In genomic region chr4:117133366-117133796, GRCm38 (mm10) we compare ENCODE assay signal across 8 mouse cellular contexts. TPM values are rescaled to one million over a fixed set of nuclear protein-coding genes. Genes with fewer than 3 reads are reported as not detected.
A peak's percentile ranks its signal among the peaks of the same experiment; 100 is the strongest.
DNase-seq lines count a peak whose midpoint lies in the region; ATAC-seq lines count a peak whose summit lies in the region.

No protein-coding gene starts in this region.

- peak; percentile 38 for ATAC-seq in kidney, embryonic 15.5 days (replicated peaks; ENCODE audit: low FRiP score)
- ATAC-seq in heart, embryonic 16.5 days (replicated peaks; ENCODE audit: extremely low read depth, insufficient read depth, low FRiP score): peak; percentile 25
- peak; percentile 14 for ATAC-seq in megakaryocyte, adult 5-6 weeks (ENCODE audit: poor library complexity, severe bottlenecking)

- WGBS in kidney, embryonic 15.5 days: under 1% methylated on average over 42 of the region's 42 CpGs
- under 1% methylated on average over 42 of the region's 42 CpGs for WGBS in heart, embryonic 16.5 days

- H3K36me3 ChIP-seq in kidney, embryonic 15.5 days: peaks cover 11% of the 10 kb centered on the region; the same call in 1 of the 2 replicates
- H3K36me3 ChIP-seq in heart, embryonic 16.5 days (ENCODE audit: control insufficient read depth, insufficient read depth): peaks cover under 1% of the 10 kb centered on the region; the same call in 1 of the 2 replicates

- H3K27ac ChIP-seq in kidney, embryonic 15.5 days: no peak overlapping the region
- H3K27ac ChIP-seq in heart, embryonic 16.5 days (ENCODE audit: low read length): no peak overlapping the region

- H3K9me3 ChIP-seq in kidney, embryonic 15.5 days (replicated peaks): no peaks in the 10 kb centered on the region
- H3K9me3 ChIP-seq in heart, embryonic 16.5 days (replicated peaks; ENCODE audit: control insufficient read depth, low read length): no peaks in the 10 kb centered on the region

- H3K27me3 ChIP-seq in kidney, embryonic 15.5 days: peaks cover 22% of the 10 kb centered on the region
- H3K27me3 ChIP-seq in heart, embryonic 16.5 days (ENCODE audit: control insufficient read depth, insufficient read depth, low read length): peaks cover 15% of the 10 kb centered on the region

- peak overlapping the region; percentile 79 for H3K4me3 ChIP-seq in kidney, embryonic 15.5 days (replicated peaks)
- peak overlapping the region; percentile 81 for H3K4me3 ChIP-seq in heart, embryonic 16.5 days (ENCODE audit: low read length)

- peaks cover 21% of the 10 kb centered on the region for H3K4me1 ChIP-seq in kidney, embryonic 15.5 days
- H3K4me1 ChIP-seq in heart, embryonic 16.5 days (ENCODE audit: control insufficient read depth, insufficient read depth, low read length): peaks cover 4% of the 10 kb centered on the region

- no peak for DNase-seq in kidney, postnatal 14 days
- DNase-seq in NIH3T3 (ENCODE audit: low read depth): peak; percentile 42
- no peak for DNase-seq in adrenal gland, postnatal 10 days
- DNase-seq in left cerebral cortex, adult 9 months (ENCODE audit: low spot score in 2 of 2): no peak
- no peak for DNase-seq in right cerebral cortex, postnatal 14 days

- peak overlapping the region; percentile 99 for H3K4me2 ChIP-seq in kidney, embryonic 15.5 days
- peak overlapping the region; percentile 94 for H3K4me2 ChIP-seq in heart, embryonic 16.5 days (ENCODE audit: low read depth, low read length)

- H3K9ac ChIP-seq in kidney, embryonic 15.5 days: peak overlapping the region; percentile 88
- peak overlapping the region; percentile 83 for H3K9ac ChIP-seq in heart, embryonic 16.5 days (ENCODE audit: low read length)

RNA-seq across cellular contexts. Expression of gene Plk3, which starts 0.4 kb away (rescaled TPM):
- 2.9 and 3.5 TPM in 2 replicates for polyA plus RNA-seq in kidney, embryonic 15.5 days (2015; fragmentation: Nextera tagmentation; extraction: Ambion mirVana)
- polyA plus RNA-seq in heart, embryonic 16.5 days (2015; fragmentation: Nextera tagmentation; extraction: Ambion mirVana): 1.9 and 2.2 TPM in 2 replicates
- 4.9 and 6.2 TPM in 2 replicates for total RNA-seq in megakaryocyte, adult 5-6 weeks (2015)
- 3.0 and 4.2 TPM in 2 replicates for total RNA-seq in megakaryocyte, adult 5-6 weeks (2017)
- total RNA-seq in adrenal gland, postnatal 10 days (2021): 10 to 100 TPM in 1 of 2 experiments, 1 to 10 TPM in 1; 4.2 to 13.5 TPM

RNA-seq across cellular contexts. Expression of gene Tctex1d4, which starts 6.8 kb away (rescaled TPM):
- polyA plus RNA-seq in kidney, embryonic 15.5 days (2015; fragmentation: Nextera tagmentation; extraction: Ambion mirVana): not detected in 2 replicates
- polyA plus RNA-seq in heart, embryonic 16.5 days (2015; fragmentation: Nextera tagmentation; extraction: Ambion mirVana): 0.61 and 0.84 TPM in 2 replicates
- 2.1 TPM in 1 of 2 replicates, not detected in the other for total RNA-seq in megakaryocyte, adult 5-6 weeks (2015)
- 0.53 and 2.8 TPM in 2 replicates for total RNA-seq in megakaryocyte, adult 5-6 weeks (2017)
- total RNA-seq in adrenal gland, postnatal 10 days (2021): not detected

RNA-seq across cellular contexts. Expression of gene Btbd19, which starts 7.9 kb away (rescaled TPM):
- 5.2 and 6.6 TPM in 2 replicates for polyA plus RNA-seq in kidney, embryonic 15.5 days (2015; fragmentation: Nextera tagmentation; extraction: Ambion mirVana)
- polyA plus RNA-seq in heart, embryonic 16.5 days (2015; fragmentation: Nextera tagmentation; extraction: Ambion mirVana): 3.0 and 4.6 TPM in 2 replicates
- 5.3 and 5.9 TPM in 2 replicates for total RNA-seq in megakaryocyte, adult 5-6 weeks (2015)
- total RNA-seq in megakaryocyte, adult 5-6 weeks (2017): 10.4 and 11.1 TPM in 2 replicates
- 1 to 10 TPM; 6.0 to 6.4 TPM for total RNA-seq in adrenal gland, postnatal 10 days (2021)

RNA-seq across cellular contexts. Expression of gene Rps8, which starts 22.7 kb away (rescaled TPM):
- 1,027 and 1,077 TPM in 2 replicates for polyA plus RNA-seq in kidney, embryonic 15.5 days (2015; fragmentation: Nextera tagmentation; extraction: Ambion mirVana)
- polyA plus RNA-seq in heart, embryonic 16.5 days (2015; fragmentation: Nextera tagmentation; extraction: Ambion mirVana): 420 and 513 TPM in 2 replicates
- total RNA-seq in megakaryocyte, adult 5-6 weeks (2015): 2,618 and 2,625 TPM in 2 replicates
- total RNA-seq in megakaryocyte, adult 5-6 weeks (2017): 984 and 1,065 TPM in 2 replicates
- 1,000 to 10,000 TPM; 1,173 to 1,206 TPM for total RNA-seq in adrenal gland, postnatal 10 days (2021)

RNA-seq across cellular contexts. Expression of gene Ptch2, which starts 37.5 kb away (rescaled TPM):
- 7.6 and 10.2 TPM in 2 replicates for polyA plus RNA-seq in kidney, embryonic 15.5 days (2015; fragmentation: Nextera tagmentation; extraction: Ambion mirVana)
- polyA plus RNA-seq in heart, embryonic 16.5 days (2015; fragmentation: Nextera tagmentation; extraction: Ambion mirVana): 2.0 and 2.1 TPM in 2 replicates
- total RNA-seq in megakaryocyte, adult 5-6 weeks (2015): 0.13 and 0.34 TPM in 2 replicates
- total RNA-seq in megakaryocyte, adult 5-6 weeks (2017): 0.08 and 0.11 TPM in 2 replicates
- 1 to 10 TPM; 5.1 to 7.8 TPM for total RNA-seq in adrenal gland, postnatal 10 days (2021)
